Mouse (Mus musculus): Measurements from ENCODE around the gene Rcn3.
"Not testable (repeated sequence)": the region's sequence is repeated elsewhere in the genome, so short reads cannot be mapped to it uniquely, and the experiment has no call there.

Gene Rcn3

DNA sequence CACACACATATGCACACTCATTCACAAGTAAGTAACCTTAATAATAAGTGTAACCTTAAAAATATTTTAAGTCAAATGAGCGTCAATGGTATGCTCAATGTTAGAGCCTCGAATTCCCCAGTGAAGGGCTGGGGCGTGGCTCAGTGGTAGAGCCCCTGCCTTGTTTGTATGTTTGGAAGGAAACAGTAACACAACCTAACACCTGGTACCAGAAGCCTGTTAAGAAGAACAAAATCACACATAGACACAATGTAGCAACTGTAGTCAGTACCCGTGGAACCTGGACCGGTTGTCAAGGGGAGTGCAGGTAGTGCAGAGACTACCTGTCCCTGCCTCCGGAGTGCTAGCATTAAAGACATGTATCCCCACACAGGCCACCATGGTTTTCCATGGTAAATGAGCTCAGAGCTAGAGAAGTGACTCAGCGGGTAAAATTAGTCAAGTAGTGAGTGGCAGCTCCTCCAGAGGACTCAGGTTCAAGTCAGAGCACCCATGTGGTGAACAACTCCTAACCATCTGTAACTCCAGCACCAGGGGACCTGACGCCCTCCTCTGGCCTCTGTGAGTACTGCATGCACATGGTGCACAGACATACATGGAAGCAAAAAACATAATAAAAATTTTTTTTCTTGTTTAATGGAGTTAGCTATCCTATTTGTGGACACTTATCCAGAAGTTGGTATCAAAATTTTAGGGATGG lies 6.7 kb upstream of the Rcn3 start:
- DNase-seq (ENCODE audit: low spot score in 2 of 2) = no peak

GRCm38 (mm10) chr7:45097479-45097878 lies 5.5 kb upstream of the Rcn3 start:
- DNase-seq (ENCODE audit: low spot score in 2 of 2) = no peak

- not testable (repeated sequence) for DNase-seq (ENCODE audit: low spot score in 2 of 2)
Measured at GRCm38 (mm10) chr7:45095965-45096364, 3.9 kb upstream of the Rcn3 start.

GRCm38 (mm10) chr7:45095367-45095766 lies 3.3 kb upstream of the Rcn3 start:
- DNase-seq (ENCODE audit: low spot score in 2 of 2) = no peak

DNA sequence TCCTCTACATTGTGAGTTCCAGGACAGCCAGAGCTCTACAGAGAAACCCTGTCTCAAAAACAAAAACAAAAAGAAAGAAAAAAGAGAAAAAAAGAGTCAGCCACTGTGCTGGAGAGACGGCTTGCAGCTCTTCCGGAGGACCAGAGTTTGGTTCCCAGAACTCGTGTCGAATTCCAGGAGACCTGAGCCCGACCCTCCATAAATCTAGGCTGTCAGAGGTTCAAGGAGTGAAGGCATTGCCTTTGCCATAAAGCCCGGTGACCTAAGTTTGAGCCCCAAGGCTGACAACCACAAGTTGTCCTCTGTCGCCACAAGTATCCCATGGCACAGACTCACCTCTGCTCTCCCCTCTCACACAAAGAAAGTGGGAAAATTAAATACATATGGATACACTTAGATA lies 2.1 kb upstream of the Rcn3 start:
- no peak for DNase-seq (ENCODE audit: low spot score in 2 of 2)

DNA sequence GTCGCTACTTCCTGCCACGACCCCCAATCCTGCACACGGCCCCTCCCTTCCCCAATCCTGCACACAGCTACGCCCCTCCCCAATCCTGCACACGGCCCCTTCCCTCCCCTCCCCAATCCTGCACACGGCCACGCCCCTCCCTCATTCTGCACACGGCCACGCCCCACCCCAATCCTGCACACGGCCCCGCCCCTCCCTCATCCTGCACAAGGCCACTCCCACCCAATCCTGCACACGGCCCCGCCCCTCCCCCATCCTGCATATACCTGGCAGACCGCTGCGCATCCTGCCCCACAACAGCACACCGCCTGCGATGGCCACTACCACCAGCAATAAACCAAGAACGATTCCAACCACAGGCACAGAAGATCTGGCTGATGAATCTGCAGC lies 1.5 kb upstream of the Rcn3 start:
- DNase-seq (ENCODE audit: low spot score in 2 of 2) = no peak

GRCm38 (mm10) chr7:45092828-45093515 lies 951 bp upstream of the Rcn3 start:
- DNase-seq (ENCODE audit: low spot score in 2 of 2) = no peak

GRCm38 (mm10) chr7:45091001-45091990 lies 725 bp downstream of the Rcn3 start:
- DNase-seq (ENCODE audit: low spot score in 2 of 2) = no peak

- DNase-seq (ENCODE audit: low spot score in 2 of 2) = no peak
Measured at GRCm38 (mm10) chr7:45090251-45090977, 1.6 kb downstream of the Rcn3 start.

- no peak for DNase-seq (ENCODE audit: low spot score in 2 of 2)
Measured at GRCm38 (mm10) chr7:45088597-45088996, 3.4 kb downstream of the Rcn3 start.

- no peak for DNase-seq (ENCODE audit: low spot score in 2 of 2)
Measured at GRCm38 (mm10) chr7:45086084-45086483, 5.9 kb downstream of the Rcn3 start.

DNA sequence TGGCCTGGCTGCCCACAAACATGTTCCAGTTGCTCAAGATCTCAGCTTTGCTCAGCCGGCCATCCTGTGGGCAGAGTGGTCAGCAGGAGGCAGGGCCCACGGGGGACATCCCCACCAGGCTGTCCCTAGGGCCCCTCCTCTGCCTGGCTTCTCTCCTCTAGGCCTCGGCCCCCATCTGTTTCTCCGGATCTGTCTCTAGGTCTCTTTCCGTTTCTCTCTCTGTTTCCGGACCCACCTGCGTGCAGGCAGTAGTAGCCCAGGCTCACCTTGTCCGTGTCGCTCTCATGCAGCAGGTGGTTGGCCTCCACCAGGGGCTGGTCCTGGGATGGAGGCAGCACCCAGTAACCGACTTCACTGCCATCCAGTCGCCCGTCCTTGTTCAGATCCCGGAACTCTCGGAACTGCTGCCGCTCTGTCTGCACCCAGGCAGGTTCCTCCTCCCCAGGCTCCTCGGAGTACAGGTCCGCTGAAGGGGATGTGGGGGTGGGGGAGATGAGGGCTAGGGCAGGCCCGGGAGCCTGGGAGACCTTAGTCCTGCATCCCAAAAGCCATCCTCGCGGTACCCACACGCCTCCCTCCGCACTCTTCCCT lies 8.6 kb downstream of the Rcn3 start:
- no peak for DNase-seq (ENCODE audit: low spot score in 2 of 2)

- DNase-seq (ENCODE audit: low spot score in 2 of 2) = no peak
Measured at GRCm38 (mm10) chr7:45082401-45083299, 9.4 kb downstream of the Rcn3 start.

- DNase-seq (ENCODE audit: low spot score in 2 of 2) = no peak
Measured at GRCm38 (mm10) chr7:45081016-45081415, 11.0 kb downstream of the Rcn3 start.

GRCm38 (mm10) chr7:45079856-45080255 lies 12.2 kb downstream of the Rcn3 start:
- DNase-seq (ENCODE audit: low spot score in 2 of 2) = peak; percentile 82 to 92

DNA sequence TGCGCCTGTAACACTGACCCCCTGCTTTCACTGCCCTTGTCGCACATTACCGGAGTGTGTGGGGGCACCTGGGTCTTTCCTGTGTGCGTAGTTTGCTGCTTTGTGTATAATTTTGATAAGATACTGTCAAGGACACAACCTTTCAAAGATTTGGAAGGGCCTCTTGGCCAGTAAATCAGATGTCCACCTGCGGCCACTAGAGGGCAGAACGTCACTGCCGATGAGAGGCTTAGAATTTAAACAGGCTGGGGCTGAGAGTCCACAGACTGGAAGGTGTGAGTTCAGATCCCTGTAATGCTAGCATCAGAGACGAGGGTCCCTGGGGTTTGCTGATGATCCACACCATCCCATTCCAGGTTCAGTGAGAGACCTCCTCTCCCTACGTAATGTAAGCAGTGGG lies 13.5 kb downstream of the Rcn3 start:
- peak in 1 of 2 experiments; percentile 58 for DNase-seq (ENCODE audit: low spot score in 2 of 2)

- no peak for DNase-seq (ENCODE audit: low spot score in 2 of 2)
Measured at GRCm38 (mm10) chr7:45077829-45078228, 14.2 kb downstream of the Rcn3 start.

GRCm38 (mm10) chr7:45077322-45077721 lies 14.7 kb downstream of the Rcn3 start:
- no peak for DNase-seq (ENCODE audit: low spot score in 2 of 2)

GRCm38 (mm10) chr7:45076501-45076900 lies 15.5 kb downstream of the Rcn3 start:
- DNase-seq (ENCODE audit: low spot score in 2 of 2) = no peak

- no peak for DNase-seq (ENCODE audit: low spot score in 2 of 2)
Measured at GRCm38 (mm10) chr7:45075405-45075804, 16.6 kb downstream of the Rcn3 start.

All from frontal cortex, postnatal 14 days (tissue).